Mouse (Mus musculus) erythroblast, adult 5-6 weeks (primary cell): Measurements from ENCODE around the gene Ccdc70. TPM values are rescaled to one million over a fixed set of nuclear protein-coding genes. Genes with fewer than 3 reads are reported as not detected.

Experiments
- ATAC-seq: replicated peaks from 2 replicates; pipeline ENCODE4 v1.8.0; 2016; ENCODE audit warnings: moderate number of reproducible peaks, mild to moderate bottlenecking, moderate TSS enrichment, inconsistent platforms; ENCODE audit not compliant: poor library complexity, low FRiP score, severe bottlenecking
- total RNA-seq, 2 experiments: library from RNA; stranded (forward) in 1 of 2; stranded (reverse) in 1 of 2; fragments of 150-400 nt in 1 of 2; fragments of 200-764, 138-1000 nt in 1 of 2; gene quantifications; 2 replicates each; pipeline versions ENCODE4 v1.2.3 to v1.2.4; 2015 to 2017; ENCODE audit warnings: low replicate concordance in 2 of 2

Gene Ccdc70
- total RNA-seq, 2 experiments from 2014 or later, result not detected

- no peak for ATAC-seq
Observed at GRCm38 (mm10) chr8:22022244-22022643, 52.7 kb downstream of the Ccdc70 start.

Other genes starting within 250 kb of the Ccdc70 start
- not detected in 2 replicates for gene Defa24, start 235.3 kb upstream of the Ccdc70 start, total RNA-seq (2015; ENCODE audit: low replicate concordance)
- not detected in 2 replicates for gene Defa24, start 235.3 kb upstream of the Ccdc70 start, total RNA-seq (2017; ENCODE audit: low replicate concordance)
- gene Defb50, start 146.2 kb upstream of the Ccdc70 start, total RNA-seq (2015; ENCODE audit: low replicate concordance), result not detected in 2 replicates
- not detected in 2 replicates for gene Defb50, start 146.2 kb upstream of the Ccdc70 start, total RNA-seq (2017; ENCODE audit: low replicate concordance)
- not detected in 2 replicates for gene Defb2, start 129.8 kb upstream of the Ccdc70 start, total RNA-seq (2015; ENCODE audit: low replicate concordance)
- gene Defb2, start 129.8 kb upstream of the Ccdc70 start, total RNA-seq (2017; ENCODE audit: low replicate concordance), result not detected in 2 replicates
- not detected in 2 replicates for gene Defb10, start 110.9 kb upstream of the Ccdc70 start, total RNA-seq (2015; ENCODE audit: low replicate concordance)
- not detected in 2 replicates for gene Defb10, start 110.9 kb upstream of the Ccdc70 start, total RNA-seq (2017; ENCODE audit: low replicate concordance)
- not detected in 2 replicates for gene Defb9, start 84.4 kb upstream of the Ccdc70 start, total RNA-seq (2015; ENCODE audit: low replicate concordance)
- gene Defb9, start 84.4 kb upstream of the Ccdc70 start, total RNA-seq (2017; ENCODE audit: low replicate concordance), result not detected in 2 replicates
- gene Defb11, start 63.4 kb upstream of the Ccdc70 start, total RNA-seq (2015; ENCODE audit: low replicate concordance), result not detected in 2 replicates
- gene Defb11, start 63.4 kb upstream of the Ccdc70 start, total RNA-seq (2017; ENCODE audit: low replicate concordance), result not detected in 2 replicates
- gene Defb15, start 37.1 kb upstream of the Ccdc70 start, total RNA-seq (2015; ENCODE audit: low replicate concordance), result not detected in 2 replicates
- gene Defb15, start 37.1 kb upstream of the Ccdc70 start, total RNA-seq (2017; ENCODE audit: low replicate concordance), result not detected in 2 replicates
- not detected in 2 replicates for gene Defb35, start 31.4 kb upstream of the Ccdc70 start, total RNA-seq (2015; ENCODE audit: low replicate concordance)
- not detected in 2 replicates for gene Defb35, start 31.4 kb upstream of the Ccdc70 start, total RNA-seq (2017; ENCODE audit: low replicate concordance)
- gene Defb13, start 23.0 kb upstream of the Ccdc70 start, total RNA-seq (2015; ENCODE audit: low replicate concordance), result not detected in 2 replicates
- gene Defb13, start 23.0 kb upstream of the Ccdc70 start, total RNA-seq (2017; ENCODE audit: low replicate concordance), result not detected in 2 replicates
- not detected in 2 replicates for gene Fam90a1a, start 11.1 kb upstream of the Ccdc70 start, total RNA-seq (2015; ENCODE audit: low replicate concordance)
- gene Fam90a1a, start 11.1 kb upstream of the Ccdc70 start, total RNA-seq (2017; ENCODE audit: low replicate concordance), result not detected in 2 replicates
- gene Atp7b, start 90.5 kb downstream of the Ccdc70 start, total RNA-seq (2015; ENCODE audit: low replicate concordance), result 0.96 and 3.6 TPM in 2 replicates
- 4.0 and 4.3 TPM in 2 replicates for gene Atp7b, start 90.5 kb downstream of the Ccdc70 start, total RNA-seq (2017; ENCODE audit: low replicate concordance)
- 6.9 and 7.1 TPM in 2 replicates for gene Alg11, start 90.9 kb downstream of the Ccdc70 start, total RNA-seq (2015; ENCODE audit: low replicate concordance)
- gene Alg11, start 90.9 kb downstream of the Ccdc70 start, total RNA-seq (2017; ENCODE audit: low replicate concordance), result 8.9 and 9.0 TPM in 2 replicates
- not detected in 2 replicates for gene Nek5, start 155.3 kb downstream of the Ccdc70 start, total RNA-seq (2015; ENCODE audit: low replicate concordance)
- gene Nek5, start 155.3 kb downstream of the Ccdc70 start, total RNA-seq (2017; ENCODE audit: low replicate concordance), result 0.68 TPM in 1 of 2 replicates, not detected in the other
- 4.4 and 7.1 TPM in 2 replicates for gene Nek3, start 196.7 kb downstream of the Ccdc70 start, total RNA-seq (2015; ENCODE audit: low replicate concordance)
- gene Nek3, start 196.7 kb downstream of the Ccdc70 start, total RNA-seq (2017; ENCODE audit: low replicate concordance), result 5.9 and 7.7 TPM in 2 replicates
- gene Ckap2, start 216.0 kb downstream of the Ccdc70 start, total RNA-seq (2015; ENCODE audit: low replicate concordance), result 28.0 and 39.6 TPM in 2 replicates
- gene Ckap2, start 216.0 kb downstream of the Ccdc70 start, total RNA-seq (2017; ENCODE audit: low replicate concordance), result 34.1 and 40.0 TPM in 2 replicates
- 10.0 and 12.3 TPM in 2 replicates for gene Vps36, start 223.0 kb downstream of the Ccdc70 start, total RNA-seq (2015; ENCODE audit: low replicate concordance)
- gene Vps36, start 223.0 kb downstream of the Ccdc70 start, total RNA-seq (2017; ENCODE audit: low replicate concordance), result 8.5 and 11.8 TPM in 2 replicates